Mouse (Mus musculus) stomach, postnatal 0 days (tissue): ENCODE results near the gene Olfr70. TPM values are rescaled to one million over a fixed set of nuclear protein-coding genes. Genes with fewer than 3 reads are reported as not detected.

Experiments used
- ATAC-seq: fragments of 200-750 bp; cut with Nextera tagmentation; 2 replicates; pipeline ENCODE4 v1.8.0; 2017; ENCODE audit not compliant: low FRiP score, low TSS enrichment
- DNase-seq: peaks from one replicate; pipeline ENCODE4 v3.0.0-alpha.2; 2016; ENCODE audit warnings: low spot score
- H3K27ac ChIP-seq: fragments of 300-500 bp; sonication (generic); replicated peaks from 2 replicates; pipeline ENCODE4 v1.5.1; 2014; ENCODE audit warnings: mild to moderate bottlenecking, control low read depth
- H3K27me3 ChIP-seq: fragments of 300-500 bp; sonication (generic); 2 replicates; pipeline ENCODE4 v1.6.1; 2014; ENCODE audit warnings: low read length; ENCODE audit not compliant: control insufficient read depth, insufficient read depth
- H3K36me3 ChIP-seq: fragments of 300-500 bp; sonication (generic); 2 replicates; pipeline ENCODE4 v1.6.1; 2014; ENCODE audit warnings: low read length, mixed read lengths; ENCODE audit not compliant: control insufficient read depth, insufficient read depth
- H3K4me1 ChIP-seq: fragments of 300-500 bp; sonication (generic); replicated peaks from 2 replicates; pipeline ENCODE4 v1.6.1; 2014; ENCODE audit warnings: antibody characterized with exemption; ENCODE audit not compliant: control insufficient read depth, insufficient read depth
- H3K4me2 ChIP-seq: fragments of 300-500 bp; sonication (generic); replicated peaks from 2 replicates; pipeline ENCODE4 v1.6.1; 2014; ENCODE audit warnings: low read depth, mild to moderate bottlenecking, control low read depth, moderate library complexity
- H3K4me3 ChIP-seq: fragments of 300-500 bp; sonication (generic); 2 replicates; pipeline ENCODE4 v1.5.1; 2014; ENCODE audit warnings: low read depth, low read length, control low read depth
- H3K9ac ChIP-seq: fragments of 300-500 bp; sonication (generic); 2 replicates; pipeline ENCODE4 v1.6.1; 2014; ENCODE audit warnings: mild to moderate bottlenecking, low read length, control low read depth, mixed read lengths
- H3K9me3 ChIP-seq: fragments of 300-500 bp; sonication (generic); 2 replicates; pipeline ENCODE4 v1.6.1; 2016; ENCODE audit warnings: low read length; ENCODE audit not compliant: control insufficient read depth
- CTCF ChIP-seq: IDR thresholded peaks from 2 replicates; pipeline ENCODE4 v1.5.1; 2016; ENCODE audit warnings: antibody characterized with exemption, low read depth, mild to moderate bottlenecking, moderate library complexity
- EP300 ChIP-seq: optimal IDR thresholded peaks from 2 replicates; pipeline ENCODE3; 2016; ENCODE audit warnings: antibody characterized with exemption
- WGBS: fragments of 180-500 bp; shearing (Covaris S2); extraction: QIAGEN DNeasy Blood & Tissue Kit; methylation state at CpG from one replicate; pipeline ENCODE4 v1.1.7; 2014; 5-methylcytosine and 5-hydroxymethylcytosine counted together
- polyA plus RNA-seq: library from polyadenylated mRNA; unstranded; fragments of >200 nt; fragmentation: Nextera tagmentation; extraction: Ambion mirVana; gene quantifications from 2 replicates; pipeline ENCODE4 v1.2.1, GENCODE M21; 2015

Gene Olfr70
- not detected in 2 replicates for polyA plus RNA-seq

GRCm38 (mm10) chr4:43700707-43701106, at the start of gene Olfr70:
Gene Olfr70 (minus strand): TSS chr4:43700807.
- TF ChIP-seq CTCF, result no peak
- no peak for TF ChIP-seq EP300
- no peak for ATAC-seq

GRCm38 (mm10) chr4:43745187-43745586, 44.6 kb upstream of the Olfr70 start:
- Histone ChIP-seq H3K9ac (no peak overlapping the region), H3K4me2 (no peak overlapping the region), H3K27ac (no peak overlapping the region), H3K4me3 (no peak overlapping the region), H3K27me3 (no peaks in the 10 kb centered on the region), H3K4me1 (no peaks in the 10 kb centered on the region; the same call in 1 of the 2 replicates), H3K9me3 (no peaks in the 10 kb centered on the region), H3K36me3 (no peaks in the 10 kb centered on the region)
- DNase-seq (no peak), ATAC-seq (peak; percentile 58; the same call in 1 of the 2 replicates)
- WGBS, result 8% methylated on average over 6 of the region's 6 CpGs
- TF ChIP-seq CTCF (peak; percentile 82), EP300 (no peak)

More at GRCm38 (mm10) chr4:43700707-43701106, at the start of gene Olfr70:
- Histone ChIP-seq H3K4me1 (no peaks in the 10 kb centered on the region), H3K9ac (no peak within 1 kb of the TSS), H3K4me3 (no peak within 1 kb of the TSS), H3K36me3 (no peaks in the 10 kb centered on the region), H3K27me3 (no peaks in the 10 kb centered on the region), H3K9me3 (no peaks in the 10 kb centered on the region), H3K4me2 (no peak within 1 kb of the TSS), H3K27ac (no peak within 1 kb of the TSS)
- no peak for DNase-seq
- 86% methylated on average over 6 of the region's 6 CpGs for WGBS

GRCm38 (mm10) chr4:43743099-43743498, 42.5 kb upstream of the Olfr70 start:
- TF ChIP-seq EP300 (no peak), CTCF (peak; percentile 73)
- WGBS, result 33% methylated on average over 1 of the region's 1 CpGs
- Histone ChIP-seq H3K27ac (no peak overlapping the region), H3K9ac (no peak overlapping the region), H3K4me3 (no peak overlapping the region), H3K9me3 (no peaks in the 10 kb centered on the region), H3K4me2 (no peak overlapping the region), H3K4me1 (no peaks in the 10 kb centered on the region; the same call in 1 of the 2 replicates), H3K36me3 (no peaks in the 10 kb centered on the region), H3K27me3 (no peaks in the 10 kb centered on the region)
- DNase-seq (no peak), ATAC-seq (no peak)

GRCm38 (mm10) chr4:43742637-43743036, 42.0 kb upstream of the Olfr70 start:
- TF ChIP-seq CTCF (no peak), EP300 (no peak)
- Histone ChIP-seq H3K36me3 (no peaks in the 10 kb centered on the region), H3K4me1 (no peaks in the 10 kb centered on the region; the same call in 1 of the 2 replicates), H3K27me3 (no peaks in the 10 kb centered on the region), H3K9me3 (no peaks in the 10 kb centered on the region), H3K9ac (no peak overlapping the region), H3K4me2 (no peak overlapping the region), H3K4me3 (no peak overlapping the region), H3K27ac (no peak overlapping the region)
- whole genome bisulfite sequencing, result 37% methylated on average over 4 of the region's 4 CpGs
- DNase-seq, result no peak
- no peak for ATAC-seq

GRCm38 (mm10) chr4:43741526-43741925, 40.9 kb upstream of the Olfr70 start:
- ATAC-seq (no peak), DNase-seq (no peak)
- H3K27ac ChIP-seq, result no peak overlapping the region
- H3K9ac ChIP-seq, result no peak overlapping the region
- no peak overlapping the region for H3K4me3 ChIP-seq
- H3K4me1 ChIP-seq, result no peaks in the 10 kb centered on the region; the same call in 1 of the 2 replicates
- TF ChIP-seq EP300, result no peak
- no peak for TF ChIP-seq CTCF
- WGBS, result 65% methylated on average over 5 of the region's 5 CpGs
- H3K4me2 ChIP-seq, result no peak overlapping the region
- H3K27me3 ChIP-seq, result no peaks in the 10 kb centered on the region
- H3K36me3 ChIP-seq, result no peaks in the 10 kb centered on the region
- no peaks in the 10 kb centered on the region for H3K9me3 ChIP-seq

- TF ChIP-seq CTCF (no peak), EP300 (no peak)
These were observed 38.5 kb upstream of the Olfr70 start for GRCm38 (mm10) chr4:43738989-43739674.

More at GRCm38 (mm10) chr4:43738989-43739674, 38.5 kb upstream of the Olfr70 start:
- H3K4me1 ChIP-seq, result no peaks in the 10 kb centered on the region; the same call in 1 of the 2 replicates
- no peaks in the 10 kb centered on the region for H3K27me3 ChIP-seq
- no peak overlapping the region for H3K4me2 ChIP-seq
- H3K9me3 ChIP-seq, result no peaks in the 10 kb centered on the region
- DNase-seq (no peak), ATAC-seq (peak; percentile 18; the same call in 1 of the 2 replicates)
- H3K36me3 ChIP-seq, result no peaks in the 10 kb centered on the region
- no peak overlapping the region for H3K9ac ChIP-seq
- no peak overlapping the region for H3K4me3 ChIP-seq
- no peak overlapping the region for H3K27ac ChIP-seq
- 48% methylated on average over 8 of the region's 8 CpGs for whole genome bisulfite sequencing
